Mouse (Mus musculus) embryo, embryonic 10.5 days (tissue): Measurements from ENCODE around the gene Tepp.
A peak's percentile ranks its signal among the peaks of the same experiment; 100 is the strongest.

Source experiments
- DNase-seq: peaks from one replicate; pipeline ENCODE4 v3.0.0-alpha.2; 2015; ENCODE audit warnings: low spot score

The Tepp gene

DNA sequence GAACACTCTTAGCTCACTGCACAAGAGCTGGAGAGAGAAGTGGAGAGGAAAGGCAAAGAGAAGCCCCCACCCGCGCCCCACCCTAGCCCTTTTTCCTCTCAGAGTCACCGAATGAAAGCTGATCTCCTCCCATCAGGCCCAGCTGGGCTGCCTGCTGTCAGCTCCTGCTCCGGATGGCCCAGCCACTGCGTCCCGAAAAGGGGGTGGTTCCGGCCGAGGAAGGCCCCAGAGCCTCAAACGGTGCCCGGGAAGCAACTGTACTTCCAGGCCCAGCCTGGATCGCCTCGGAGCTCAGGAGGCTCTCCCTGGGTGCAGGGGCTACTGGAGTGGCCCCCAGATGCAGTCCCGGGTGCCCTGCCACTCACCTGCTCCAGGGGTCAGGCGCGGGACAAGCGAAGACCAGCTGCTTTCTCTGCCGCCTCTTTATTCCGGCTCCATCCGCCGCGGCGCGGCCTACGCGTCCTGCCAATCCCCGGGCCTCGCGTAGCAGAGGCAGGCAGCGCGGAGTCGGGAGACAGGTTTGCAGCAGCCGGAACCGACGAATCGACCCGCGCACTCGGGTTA, 20.9 kb downstream of the Tepp start:
- peak; percentile 78 for DNase-seq

- DNase-seq = peak; percentile 96
Observed at GRCm38 (mm10) chr8:95331720-95332436, 21.5 kb downstream of the Tepp start, which contains the start of the genes Zfp319 and Usb1. Gene Zfp319 (minus strand): TSS chr8:95331950. Gene Usb1 (plus strand): TSS chr8:95332284.

- DNase-seq = no peak
Observed at GRCm38 (mm10) chr8:95332437-95333199, 22.3 kb downstream of the Tepp start.

- no peak for DNase-seq
Observed at GRCm38 (mm10) chr8:95335706-95336105, 25.3 kb downstream of the Tepp start.

DNA sequence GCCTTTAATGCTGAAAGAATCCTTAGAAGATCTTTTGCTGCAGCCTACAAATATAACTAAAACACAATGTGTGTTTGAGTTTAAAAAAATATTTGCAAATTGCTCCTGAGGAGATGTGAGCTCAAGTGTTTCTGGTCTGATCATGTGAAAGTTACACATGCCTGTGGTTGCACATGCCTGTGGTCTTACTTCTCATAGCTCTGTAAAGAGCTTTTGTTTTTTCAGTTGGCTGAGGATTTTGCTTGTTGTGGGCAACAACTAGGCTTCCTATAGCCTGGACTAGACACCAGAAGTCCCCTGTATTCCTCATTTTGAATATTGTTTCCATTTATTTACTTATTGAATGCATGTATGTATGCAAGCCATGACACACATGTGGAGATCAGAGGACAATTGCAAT, 26.0 kb downstream of the Tepp start:
- DNase-seq = no peak

DNA sequence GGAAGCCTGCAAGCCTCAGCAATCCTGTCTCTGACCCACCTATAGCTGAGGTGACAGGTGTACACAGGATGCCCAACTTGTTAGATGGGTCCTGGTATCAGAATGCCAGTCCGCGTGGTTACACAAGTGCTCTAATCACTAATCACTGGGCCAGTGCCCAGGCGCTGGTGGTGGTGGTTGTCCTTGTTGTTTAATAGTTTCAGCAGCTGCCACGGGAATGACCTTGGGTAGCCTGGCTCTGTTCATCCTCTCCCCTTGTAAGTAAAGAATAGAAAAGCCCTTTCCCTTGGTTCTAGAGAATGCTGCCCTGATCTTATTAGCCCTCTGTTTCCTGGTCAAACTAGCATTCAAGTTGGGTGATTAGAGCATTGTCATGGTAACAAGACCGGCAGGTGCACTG, 31.4 kb downstream of the Tepp start:
- DNase-seq = no peak

DNA sequence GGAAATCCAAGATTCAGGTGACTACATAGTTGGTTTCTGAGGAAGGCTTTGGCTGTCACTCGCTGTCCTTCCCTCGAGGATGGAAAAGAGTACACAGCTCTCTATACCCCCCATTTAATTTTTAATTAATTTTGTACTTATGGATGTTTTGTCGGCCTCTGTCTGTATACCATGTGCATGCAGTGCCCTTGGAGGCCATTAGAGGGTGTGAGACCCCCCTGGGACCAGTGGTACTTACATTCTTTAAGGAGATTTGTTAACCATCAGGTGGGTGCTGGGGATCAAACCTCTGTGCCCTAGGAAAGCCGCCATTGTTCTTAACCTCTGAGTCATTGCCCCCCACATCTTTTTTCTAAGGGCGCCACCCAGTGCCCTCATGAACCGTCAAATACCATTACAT, 34.3 kb downstream of the Tepp start:
- DNase-seq = no peak

GRCm38 (mm10) chr8:95346643-95347545, 36.5 kb downstream of the Tepp start:
- peak; percentile 92 for DNase-seq

GRCm38 (mm10) chr8:95348356-95348755, 38.0 kb downstream of the Tepp start:
- no peak for DNase-seq

GRCm38 (mm10) chr8:95348811-95349630, 38.7 kb downstream of the Tepp start:
- DNase-seq = no peak

DNA sequence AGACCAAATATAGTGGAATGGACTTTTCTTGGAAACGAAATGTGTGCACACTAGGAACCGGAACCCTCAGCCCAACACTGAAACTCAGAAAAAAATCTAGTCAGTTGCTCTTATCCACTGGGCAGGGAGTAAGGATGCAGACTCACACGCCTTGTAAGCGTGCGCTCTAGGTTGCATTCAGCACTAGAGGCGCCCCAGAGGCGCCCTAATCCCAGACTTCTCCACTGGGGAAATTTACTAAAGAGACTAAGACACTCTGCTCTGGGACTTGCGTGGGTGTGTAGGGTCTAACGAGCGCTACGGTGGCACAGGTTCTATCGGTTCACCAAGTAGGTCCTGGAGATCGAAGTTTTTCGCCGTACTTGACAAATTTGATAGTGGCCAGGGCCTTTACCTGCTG, 41.1 kb downstream of the Tepp start:
- peak; percentile 78 for DNase-seq

GRCm38 (mm10) chr8:95352151-95352870, 41.9 kb downstream of the Tepp start, which contains the start of gene Mmp15:
Gene Mmp15 (plus strand): TSS chr8:95352268.
- DNase-seq = peak; percentile 84

- peak; percentile 78 for DNase-seq
Observed at GRCm38 (mm10) chr8:95352871-95353866, 42.8 kb downstream of the Tepp start.

DNA sequence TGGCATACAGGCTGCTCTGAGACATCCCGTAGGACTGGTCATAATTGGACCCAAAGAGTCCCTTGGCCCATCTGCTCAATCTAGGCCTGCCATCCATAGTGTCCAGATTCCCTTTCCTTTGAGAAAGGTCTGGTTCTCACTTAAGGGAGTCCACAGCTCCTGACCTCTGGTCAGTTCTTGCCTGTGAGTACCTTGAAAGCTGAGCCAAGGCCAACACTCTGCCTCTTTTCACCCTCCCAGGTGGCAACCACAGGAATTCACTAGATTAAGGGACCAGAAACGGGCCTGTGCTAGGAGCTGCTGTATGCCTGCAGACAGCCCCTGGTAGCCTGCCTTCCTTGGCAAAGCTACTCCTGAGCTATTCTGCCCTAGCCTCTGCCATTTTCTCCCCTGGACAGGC, 44.2 kb downstream of the Tepp start:
- DNase-seq = no peak

DNA sequence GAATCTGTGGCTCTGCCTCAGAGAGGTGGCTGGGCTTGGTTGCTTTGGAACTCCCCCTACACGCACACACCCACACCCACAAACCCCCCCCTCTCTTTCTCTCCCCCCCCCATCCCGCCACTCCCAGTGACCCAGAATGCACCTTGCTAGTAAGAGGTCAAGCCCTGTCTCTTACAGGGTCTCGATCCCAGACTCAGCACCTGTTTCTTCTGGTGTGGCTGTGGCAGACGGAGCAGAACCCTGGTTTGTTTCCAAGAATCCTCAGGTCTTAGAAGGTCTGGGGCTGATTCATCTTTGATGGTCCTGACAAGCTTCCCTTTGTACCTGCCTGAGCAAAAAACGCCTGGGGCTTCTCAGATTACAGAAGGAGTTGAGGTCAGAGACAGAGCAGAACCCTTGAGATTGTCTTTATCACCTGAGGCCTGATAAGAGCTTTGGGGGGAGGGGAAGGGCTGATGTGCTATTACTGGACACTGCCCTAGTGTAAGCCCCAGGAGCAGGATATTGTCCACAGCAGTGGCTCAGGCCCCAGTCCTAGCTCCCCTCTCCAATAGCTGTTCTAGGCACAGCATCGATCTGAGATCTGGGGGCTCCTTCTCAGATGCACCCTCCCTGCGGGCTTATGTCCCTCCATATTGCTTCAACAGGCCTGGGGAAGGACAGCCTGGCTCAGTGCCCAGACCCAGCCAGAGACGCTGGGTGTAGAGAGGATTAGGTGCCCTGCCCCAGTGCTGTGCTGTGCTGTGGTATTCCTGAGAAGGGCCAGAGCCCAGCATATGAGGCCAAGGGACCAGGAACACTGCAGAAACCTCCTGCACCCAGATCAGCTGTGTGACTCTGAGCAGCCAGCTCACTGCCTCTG, 48.4 kb downstream of the Tepp start:
- no peak for DNase-seq

DNA sequence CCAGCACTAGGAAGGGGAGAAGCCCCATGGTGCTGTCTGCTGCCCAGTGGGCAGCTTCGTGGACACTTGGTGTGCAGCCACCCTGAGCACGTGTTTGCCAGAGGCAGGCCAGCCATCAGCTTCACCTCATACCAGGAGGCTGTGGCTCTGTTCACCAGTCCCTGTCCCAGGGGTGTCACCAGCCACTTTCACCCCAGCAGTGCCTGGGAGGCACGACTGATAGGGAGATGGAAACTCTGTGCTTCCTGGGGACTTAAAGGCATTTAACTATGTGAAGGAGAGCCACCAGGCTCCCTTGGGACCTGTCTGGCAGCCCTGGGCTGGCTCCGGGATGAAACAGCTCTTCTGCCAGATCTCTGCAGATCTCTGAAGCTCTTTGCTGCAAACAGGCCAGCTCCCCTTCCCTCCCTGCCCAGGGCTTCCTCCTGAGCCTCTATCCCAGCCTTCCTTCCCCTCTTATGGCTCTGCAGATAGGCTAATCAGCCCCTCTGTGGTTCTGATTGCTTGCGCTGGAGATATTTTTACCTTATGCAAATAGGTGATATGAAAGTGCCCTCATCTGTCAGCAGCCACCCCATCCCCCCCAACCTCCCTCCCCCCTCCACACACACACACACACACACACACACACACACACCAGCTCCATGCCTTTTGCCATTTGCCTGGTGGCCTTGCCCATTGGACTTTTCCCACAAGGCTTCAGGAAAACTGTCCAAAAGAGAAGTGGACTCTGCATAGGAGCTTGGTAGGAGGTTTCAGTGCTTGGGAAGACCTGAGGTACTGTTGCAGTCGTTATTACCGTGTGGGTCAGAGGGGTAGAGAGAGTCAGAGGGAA, 50.0 kb downstream of the Tepp start:
- DNase-seq = no peak

- no peak for DNase-seq
Observed at GRCm38 (mm10) chr8:95361016-95361341, 50.6 kb downstream of the Tepp start.
